Mouse (Mus musculus): ENCODE data around the gene Mageb1. TPM values are rescaled to one million over a fixed set of nuclear protein-coding genes. Genes with fewer than 3 reads are reported as not detected.
"Not testable (repeated sequence)": the region's sequence is repeated elsewhere in the genome, so short reads cannot be mapped to it uniquely, and the experiment has no call there.

Mageb1 gene
- not detected in 2 replicates for polyA plus RNA-seq (2015; fragmentation: Nextera tagmentation; extraction: Ambion mirVana)

DNA sequence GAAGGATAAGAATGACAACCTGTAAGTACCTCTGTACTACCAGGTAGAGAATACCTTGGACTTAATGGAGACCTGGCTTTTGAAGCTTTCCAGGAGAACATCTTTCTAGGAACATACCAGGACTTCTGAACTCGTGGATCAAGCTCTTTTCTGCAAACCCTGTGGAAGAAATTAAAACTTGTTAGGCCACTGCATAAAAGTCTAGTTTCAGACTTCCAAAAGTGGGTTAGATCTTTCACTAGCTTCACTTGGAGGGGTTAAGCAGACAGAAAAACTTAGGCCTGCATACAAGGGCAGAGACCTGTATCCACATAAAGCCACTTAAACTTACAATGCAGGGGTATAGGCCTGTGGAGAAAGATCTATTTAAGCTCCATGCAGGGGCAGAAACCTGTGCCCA, at the start of gene Mageb1:
Gene Mageb1, minus strand, starts transcription at position 101 of the 400 bp plus-strand sequence.
- not testable (repeated sequence) for H3K4me2 ChIP-seq; H3K9me3 ChIP-seq; H3K36me3 ChIP-seq; H3K4me3 ChIP-seq; H3K9ac ChIP-seq; H3K27ac ChIP-seq; ATAC-seq (ENCODE audit: insufficient number of reproducible peaks, low FRiP score, low TSS enrichment, low read depth); H3K27me3 ChIP-seq; H3K4me1 ChIP-seq
- WGBS: 21% methylated on average over 1 of the region's 1 CpGs

Other genes starting within 250 kb of the Mageb1 start
- not detected in 2 replicates for gene Mageb5, start 233.3 kb downstream of the Mageb1 start, polyA plus RNA-seq (2015; fragmentation: Nextera tagmentation; extraction: Ambion mirVana)

Measured in limb, embryonic 15.5 days (tissue).